Mouse (Mus musculus) lung, adult 18-20 months (tissue): Measurements from ENCODE around the gene Plcl2.
"Not testable (repeated sequence)": the region's sequence is repeated elsewhere in the genome, so short reads cannot be mapped to it uniquely, and the experiment has no call there.

Experiments used
- DNase-seq, 2 experiments: peaks; one replicate each; pipeline ENCODE4 v3.0.0; 2022; ENCODE audit warnings: mixed read lengths in 2 of 2

Plcl2 gene

GRCm38 (mm10) chr17:50536409-50537194 is 27.4 kb downstream of the Plcl2 start:
- DNase-seq = no peak

DNA sequence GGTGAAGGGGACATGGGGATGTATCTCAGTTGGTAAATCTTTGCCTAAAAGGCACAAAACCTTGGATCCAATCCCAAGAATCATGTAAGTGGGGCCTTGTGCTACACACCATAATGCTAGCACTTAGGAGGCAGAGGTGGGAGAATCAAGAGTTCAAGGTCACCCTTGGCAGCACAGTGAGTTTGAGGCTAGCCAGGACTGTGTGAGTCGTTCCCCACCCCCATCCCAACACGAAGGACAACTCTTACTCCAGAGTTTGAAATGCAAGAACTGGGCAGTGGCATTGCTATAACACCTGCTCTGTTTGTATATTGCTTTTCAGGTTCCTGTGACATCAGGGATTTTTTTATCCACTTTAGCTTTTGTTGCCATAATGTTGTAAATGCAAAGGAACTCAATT is 28.6 kb downstream of the Plcl2 start:
- no peak for DNase-seq

GRCm38 (mm10) chr17:50544860-50545259 is 35.7 kb downstream of the Plcl2 start:
- no peak for DNase-seq

DNA sequence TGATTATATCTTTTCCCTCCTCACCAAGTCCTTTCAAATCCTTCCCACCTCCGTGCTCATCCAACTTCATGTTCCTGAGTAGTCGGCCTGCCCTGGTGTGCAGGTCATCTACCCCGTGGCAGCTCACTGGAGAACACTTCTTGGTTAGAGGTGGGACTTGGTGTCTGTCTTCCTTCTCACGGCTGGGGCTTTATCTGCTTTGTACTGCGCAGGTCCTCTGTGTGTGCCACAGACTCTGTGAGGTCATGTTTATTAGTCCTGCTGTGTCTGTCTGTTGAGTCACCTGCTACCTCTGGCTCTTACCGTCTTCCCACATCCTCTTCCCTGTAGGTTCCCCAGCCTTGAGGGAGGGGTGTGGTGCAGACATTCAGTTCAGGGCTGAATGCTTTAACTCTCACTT is 36.1 kb downstream of the Plcl2 start:
- no peak for DNase-seq

DNA sequence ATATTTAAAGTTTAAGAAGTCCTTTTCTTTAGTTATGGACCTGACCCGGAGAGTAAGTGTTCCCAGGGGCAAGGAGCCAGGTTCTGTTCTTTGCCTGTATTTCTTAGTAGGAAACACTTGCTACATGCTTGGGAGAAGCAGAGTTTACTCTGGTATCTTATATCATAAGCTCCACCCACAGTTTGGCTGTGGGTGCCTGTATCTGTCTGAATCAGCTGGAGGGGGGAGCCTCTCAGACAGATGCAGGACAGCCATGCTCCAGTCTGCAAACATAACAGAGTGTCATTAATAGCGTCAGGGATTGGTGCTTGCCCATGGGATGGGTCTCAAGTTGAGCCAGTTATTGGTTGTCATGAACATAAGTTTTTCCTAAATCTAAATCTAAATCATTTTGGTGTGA is 42.9 kb downstream of the Plcl2 start:
- no peak for DNase-seq

DNA sequence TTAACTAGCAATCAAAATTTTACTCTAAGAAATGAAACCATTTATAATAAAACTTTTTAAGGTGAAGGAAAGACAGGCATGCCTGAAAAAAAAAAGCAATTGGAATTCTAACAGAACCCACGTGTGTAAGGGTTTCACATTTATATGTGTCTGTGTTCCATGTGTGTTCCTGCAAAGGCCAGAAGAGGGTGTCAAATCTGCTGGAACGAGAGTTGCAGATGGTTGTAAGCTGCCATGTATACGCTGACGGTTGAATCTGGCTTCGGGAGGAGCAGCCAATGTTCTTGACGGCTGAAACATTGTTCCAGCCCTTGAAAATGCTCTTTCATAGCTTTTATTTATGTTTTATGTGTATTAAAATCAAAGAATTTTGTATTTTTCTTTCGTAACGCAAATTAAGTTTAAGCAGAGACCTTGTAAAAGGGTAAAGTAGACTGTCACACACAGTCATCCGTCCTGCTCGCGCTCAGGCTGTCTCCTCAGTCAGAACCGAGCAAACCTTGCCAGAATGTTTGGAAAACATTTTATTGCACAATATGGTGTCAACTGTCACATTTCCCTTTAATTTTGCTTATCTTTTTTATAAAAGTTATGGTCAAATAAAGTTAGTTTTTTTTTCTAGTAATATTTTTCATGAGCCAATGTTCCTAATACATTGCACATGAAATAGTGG is 48.5 kb downstream of the Plcl2 start:
- no peak for DNase-seq

DNA sequence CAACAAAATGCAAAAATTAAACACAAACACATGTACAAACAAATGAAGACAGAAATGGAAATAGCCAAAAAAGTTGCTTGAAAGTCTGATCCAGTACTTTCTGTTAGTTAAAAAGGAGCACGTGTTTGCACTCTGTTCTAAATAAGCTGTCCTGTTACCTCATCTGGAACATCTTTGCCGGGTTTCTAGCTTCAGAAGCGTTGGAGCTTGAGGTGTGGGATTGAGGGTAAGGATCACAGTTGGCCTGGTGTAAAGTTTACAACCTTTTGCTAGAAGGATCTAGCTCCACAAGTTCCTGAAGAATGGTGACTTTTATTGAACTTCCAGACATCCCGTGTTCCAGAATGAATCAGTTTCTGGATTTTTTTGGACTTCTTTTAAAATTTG is 49.0 kb downstream of the Plcl2 start:
- DNase-seq = no peak

DNA sequence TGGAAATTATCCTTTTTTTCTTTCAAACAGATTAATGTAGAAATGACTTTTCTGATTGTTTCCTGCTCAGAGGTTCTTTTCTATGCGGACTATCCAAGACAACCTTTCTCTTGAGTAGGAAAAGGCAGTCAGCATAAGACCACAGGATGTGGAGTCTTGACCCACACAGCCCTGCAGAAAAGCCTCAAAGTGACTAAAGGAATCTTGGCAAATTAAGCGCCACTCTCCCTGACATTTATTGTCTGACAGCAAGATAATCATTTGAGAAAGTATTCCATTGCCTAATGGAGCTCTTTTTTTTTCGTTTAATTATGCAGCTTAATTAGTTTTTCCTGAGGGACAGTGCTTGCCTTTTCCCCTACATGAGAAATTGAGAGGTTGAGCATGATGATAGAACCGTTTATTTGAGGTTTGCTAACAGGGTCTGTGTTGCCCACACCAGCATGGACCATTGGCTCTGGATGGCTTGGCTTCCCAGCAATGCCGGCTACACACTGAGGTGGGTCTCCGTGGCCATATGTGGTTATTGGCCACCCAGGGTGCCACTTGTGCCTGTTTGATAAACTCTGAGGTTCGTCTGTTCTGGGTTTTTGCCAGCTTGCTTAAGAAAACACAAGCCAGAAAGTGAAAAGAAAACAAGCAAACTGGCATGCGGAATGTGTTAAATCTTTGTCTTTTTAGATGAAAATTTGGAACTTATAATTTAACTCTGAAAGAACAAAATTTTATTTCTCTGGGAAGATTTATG is 56.3 kb downstream of the Plcl2 start:
- DNase-seq = no peak

DNA sequence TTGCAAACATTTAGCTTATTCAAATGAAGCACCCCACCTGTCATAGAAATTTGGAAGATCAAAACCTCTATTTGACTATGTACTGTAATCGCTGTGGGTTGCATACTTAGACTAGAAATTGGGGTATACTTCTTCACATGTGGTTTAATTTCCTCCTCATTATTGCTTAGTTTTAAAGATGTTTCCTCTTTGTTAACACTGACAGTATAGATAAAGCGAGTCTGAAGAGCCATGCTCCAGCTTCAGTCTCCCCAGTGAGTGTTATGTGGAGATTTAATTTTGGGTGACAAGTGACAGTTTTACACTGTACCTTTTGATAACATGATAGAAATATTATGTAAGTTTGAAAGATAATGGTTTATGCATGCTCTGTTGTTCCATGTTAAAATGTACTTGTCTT is 59.6 kb downstream of the Plcl2 start:
- DNase-seq = no peak

GRCm38 (mm10) chr17:50570228-50570627 is 61.0 kb downstream of the Plcl2 start:
- DNase-seq = not testable (repeated sequence)

- DNase-seq = no peak
Measured at GRCm38 (mm10) chr17:50570681-50571398, 61.6 kb downstream of the Plcl2 start.

GRCm38 (mm10) chr17:50574161-50574560 is 65.0 kb downstream of the Plcl2 start:
- DNase-seq = no peak

DNA sequence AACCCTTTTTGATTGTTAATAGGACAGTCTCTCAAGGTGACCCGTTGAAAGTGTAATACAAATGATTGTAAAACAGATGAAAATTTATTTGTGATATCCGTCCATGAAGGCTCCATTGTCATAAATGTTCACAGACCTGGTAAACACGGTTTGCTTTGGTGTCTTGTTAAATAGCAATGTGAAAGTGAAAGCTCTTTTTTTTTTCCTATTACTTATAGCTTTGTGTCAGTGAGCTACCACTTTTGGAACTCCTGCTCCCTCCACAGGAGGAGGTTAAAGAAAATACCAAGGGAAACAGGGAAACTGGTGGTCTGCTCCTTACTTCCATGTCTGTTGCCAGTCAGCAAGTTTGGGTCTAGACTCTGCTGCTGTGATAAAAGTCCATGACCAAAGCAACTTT is 71.2 kb downstream of the Plcl2 start:
- DNase-seq = no peak

DNA sequence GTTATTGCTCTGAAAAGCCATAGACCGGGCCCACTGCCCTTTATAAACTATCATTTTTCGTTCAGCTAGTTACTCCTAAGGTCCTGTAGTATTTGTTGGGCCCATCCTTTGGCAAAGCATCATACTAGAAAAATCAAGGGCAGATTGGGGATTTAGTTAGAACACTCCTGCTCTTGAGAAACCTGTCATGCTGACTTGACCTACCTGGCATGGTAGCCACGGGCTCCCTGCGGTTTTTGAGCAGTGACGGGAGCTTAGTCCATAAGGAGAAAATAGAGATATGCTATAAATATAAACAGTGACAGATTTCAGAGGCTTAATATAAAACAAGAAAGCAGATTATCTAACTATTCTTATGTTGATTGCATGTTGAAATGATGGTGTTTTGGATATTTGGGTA is 77.6 kb downstream of the Plcl2 start:
- DNase-seq = no peak

DNA sequence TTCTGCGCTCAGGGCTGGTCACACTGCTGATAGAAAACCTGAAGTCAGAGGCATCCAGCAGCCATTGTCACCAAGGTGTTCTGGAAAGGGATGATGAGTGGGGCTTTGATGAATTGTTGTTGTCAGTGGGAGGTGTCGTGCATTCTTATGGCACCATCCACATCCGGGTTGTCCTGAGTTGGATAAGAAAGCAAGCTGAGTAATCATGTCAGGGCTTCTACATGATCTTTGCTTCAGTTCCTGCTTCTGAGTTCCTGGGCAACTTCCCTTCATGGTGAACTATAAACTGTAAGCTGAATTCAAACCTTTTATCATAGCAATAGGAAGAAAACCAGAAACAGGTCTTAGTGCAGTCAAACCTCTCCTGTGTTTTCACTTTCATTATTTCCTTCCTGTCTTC is 78.7 kb downstream of the Plcl2 start:
- no peak for DNase-seq

- DNase-seq = no peak
Measured at GRCm38 (mm10) chr17:50600178-50600577, 91.0 kb downstream of the Plcl2 start.

DNA sequence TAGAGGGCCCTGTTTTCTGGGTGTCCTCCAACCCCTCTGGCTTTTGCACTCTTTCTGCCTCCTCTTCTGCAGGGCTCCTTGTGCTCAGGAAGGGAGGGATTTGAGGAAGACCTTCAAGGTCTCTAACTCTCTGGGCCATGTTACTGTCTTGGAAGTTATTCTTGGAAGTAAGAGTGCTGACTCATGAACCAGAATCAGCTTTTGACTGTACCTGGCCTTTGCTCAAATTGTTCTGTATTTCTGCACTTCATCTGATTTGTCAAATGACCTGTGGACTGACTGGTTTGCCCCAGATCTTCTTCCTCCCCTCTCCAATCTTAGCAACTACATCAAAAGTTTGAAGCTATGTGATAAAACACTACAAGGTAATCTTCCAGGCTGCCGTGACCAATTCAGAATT is 91.5 kb downstream of the Plcl2 start:
- DNase-seq = no peak

DNA sequence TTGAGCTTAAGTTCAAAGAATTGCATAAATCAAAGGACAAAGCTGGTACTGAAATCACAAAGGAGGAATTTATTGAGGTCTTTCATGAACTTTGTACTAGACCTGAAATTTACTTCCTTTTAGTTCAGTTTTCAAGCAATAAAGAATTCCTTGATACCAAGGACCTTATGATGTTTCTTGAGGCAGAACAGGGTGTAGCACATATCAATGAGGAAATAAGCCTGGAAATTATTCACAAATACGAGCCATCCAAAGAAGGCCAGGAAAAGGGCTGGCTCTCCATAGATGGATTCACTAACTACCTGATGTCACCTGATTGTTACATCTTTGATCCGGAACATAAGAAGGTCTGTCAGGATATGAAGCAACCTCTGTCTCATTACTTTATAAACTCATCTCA is 97.7 kb downstream of the Plcl2 start:
- no peak for DNase-seq

DNA sequence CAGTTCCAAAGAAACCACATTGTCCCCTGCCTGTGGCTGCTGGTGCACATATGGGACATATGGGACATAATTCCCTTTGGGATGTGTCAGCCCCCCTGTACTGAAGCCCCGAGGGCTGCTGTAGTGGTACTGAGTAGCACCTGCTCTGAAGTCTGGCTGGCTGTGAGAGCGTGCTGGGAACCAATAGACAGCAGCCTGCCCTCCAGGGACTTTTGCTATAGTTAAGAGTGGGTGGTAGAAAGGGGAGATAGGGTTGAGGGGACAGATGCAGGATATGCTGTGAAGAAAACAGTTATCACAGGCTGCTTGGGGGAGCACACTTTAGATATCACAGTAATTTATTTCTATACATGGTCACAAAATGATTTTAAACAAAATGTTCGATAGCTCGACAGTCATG is 100.7 kb downstream of the Plcl2 start:
- no peak for DNase-seq

DNA sequence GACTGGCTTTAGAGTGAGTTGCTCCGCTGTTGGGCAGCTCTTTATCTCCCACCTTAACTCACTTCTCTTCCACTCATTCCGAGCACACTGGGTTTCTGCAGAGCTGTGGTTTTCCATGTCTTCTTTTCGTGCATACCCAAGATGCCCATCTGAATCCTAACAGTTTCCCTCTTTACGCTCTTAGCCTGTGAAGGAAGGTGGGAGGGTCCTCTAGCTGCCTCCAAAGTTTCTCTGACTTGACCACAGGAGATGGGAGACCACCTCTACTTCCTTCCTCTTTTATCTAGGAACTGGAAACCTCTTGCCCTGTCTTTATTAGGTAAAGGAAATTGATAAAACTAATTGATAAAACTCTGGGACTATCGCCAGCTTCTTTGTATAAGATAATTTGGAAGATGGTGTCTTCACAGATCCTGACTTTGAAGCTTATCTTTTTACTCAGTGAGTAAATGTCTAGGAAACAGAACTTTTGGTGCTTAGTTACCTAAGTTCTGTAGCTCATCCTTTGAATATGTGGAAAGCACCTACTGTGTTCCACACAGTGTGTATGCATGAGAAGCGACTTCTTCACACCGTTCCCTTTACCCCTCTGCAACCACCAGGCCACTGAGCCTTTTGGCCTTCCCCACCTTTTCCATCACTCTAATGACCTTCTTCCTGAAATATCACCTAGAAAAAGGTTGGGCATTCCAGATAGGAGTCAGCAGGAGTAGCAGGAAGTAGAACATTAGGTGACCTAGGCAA is 111.8 kb downstream of the Plcl2 start:
- DNase-seq = no peak

DNA sequence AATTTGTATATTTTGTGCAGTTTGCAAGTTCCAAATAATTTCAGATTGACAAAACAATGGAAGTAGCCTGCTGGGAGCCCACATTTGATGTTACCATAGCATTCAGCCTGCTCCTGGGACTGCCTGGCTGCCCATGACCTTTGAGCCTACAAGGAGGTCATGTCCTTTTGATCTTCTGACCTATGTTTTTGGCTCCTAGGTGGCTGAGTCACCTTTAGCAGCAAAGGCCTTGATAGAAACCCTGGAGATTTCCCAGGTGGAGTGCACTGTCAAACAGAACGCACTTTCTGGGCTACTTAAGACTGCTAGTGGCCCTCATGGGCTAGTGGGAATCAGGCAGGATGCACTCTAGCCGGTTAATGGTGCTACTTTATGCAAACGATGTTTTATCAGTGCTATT is 112.8 kb downstream of the Plcl2 start:
- DNase-seq = no peak

GRCm38 (mm10) chr17:50625584-50625983 is 116.4 kb downstream of the Plcl2 start:
- DNase-seq = no peak

- DNase-seq = no peak
Measured at GRCm38 (mm10) chr17:50627658-50628057, 118.5 kb downstream of the Plcl2 start.
